Mouse (Mus musculus) lung, postnatal 36 days (tissue): ENCODE measurements around the gene Sv2b.
"Not testable (repeated sequence)": the region's sequence is repeated elsewhere in the genome, so short reads cannot be mapped to it uniquely, and the experiment has no call there.

Source experiments
- DNase-seq: peaks from one replicate; pipeline ENCODE4 v3.0.0; 2022; ENCODE audit warnings: mixed read lengths

Sv2b gene

GRCm38 (mm10) chr7:75308457-75309312 is at the start of gene Sv2b:
Sv2b (minus strand) TSS chr7:75309262.
- DNase-seq: no peak

DNA sequence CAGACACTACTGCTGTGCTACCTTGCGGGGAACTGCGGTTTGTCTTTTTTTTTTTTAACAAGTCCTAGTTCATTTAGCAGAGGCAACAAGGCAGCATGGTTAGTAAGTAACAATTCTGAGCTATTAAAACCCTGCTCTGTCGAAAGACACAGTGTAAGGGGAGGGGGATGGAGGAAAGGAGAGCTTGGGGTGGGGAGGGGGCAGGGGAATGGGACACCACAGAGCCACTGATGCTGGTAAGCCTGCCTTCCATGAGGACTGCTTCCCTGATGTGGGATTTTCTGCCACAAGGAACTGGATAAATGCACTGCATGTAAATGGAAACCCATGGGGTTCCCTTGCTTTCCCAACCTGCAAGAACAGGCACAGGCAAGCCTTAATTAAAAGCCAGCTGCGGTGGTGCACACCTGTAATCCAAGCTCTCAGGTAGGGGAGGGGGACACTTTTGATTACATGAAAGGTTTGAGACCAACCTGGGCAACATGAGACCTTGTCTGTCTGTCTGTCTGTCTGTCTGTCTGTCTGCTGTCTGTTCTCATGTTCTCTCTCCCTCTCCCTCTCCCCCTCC is 49.3 kb upstream of the Sv2b start:
- DNase-seq: no peak

- no peak for DNase-seq
Observed at GRCm38 (mm10) chr7:75355521-75355920, 46.5 kb upstream of the Sv2b start.

DNA sequence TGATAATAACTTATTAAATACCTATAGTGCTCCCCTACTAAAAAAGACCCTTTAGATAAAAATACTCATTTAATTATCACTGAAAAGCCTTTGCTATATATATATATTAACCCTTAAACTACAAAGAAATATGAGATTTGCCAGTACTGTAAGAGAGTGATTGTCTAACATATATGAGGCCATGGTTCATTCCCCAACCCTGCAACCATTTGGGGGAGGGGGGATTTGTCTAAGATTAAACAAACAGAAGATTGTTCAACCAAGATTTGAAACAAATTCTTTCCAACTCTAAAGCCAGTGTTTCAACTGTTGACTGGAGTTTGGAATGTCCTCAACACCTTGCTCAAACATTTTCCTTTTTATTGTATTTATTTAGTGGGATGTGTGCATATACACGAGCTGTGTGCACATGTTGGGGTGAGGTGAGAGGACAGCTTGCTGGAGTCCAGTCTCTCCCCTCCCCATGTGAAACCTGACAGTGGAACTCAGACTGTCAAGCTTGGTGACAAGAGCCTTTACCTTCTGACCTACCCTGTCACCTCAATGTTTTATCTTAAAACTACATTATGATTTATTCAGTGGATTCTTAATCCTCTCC is 43.8 kb upstream of the Sv2b start:
- peak; percentile 16 for DNase-seq

DNA sequence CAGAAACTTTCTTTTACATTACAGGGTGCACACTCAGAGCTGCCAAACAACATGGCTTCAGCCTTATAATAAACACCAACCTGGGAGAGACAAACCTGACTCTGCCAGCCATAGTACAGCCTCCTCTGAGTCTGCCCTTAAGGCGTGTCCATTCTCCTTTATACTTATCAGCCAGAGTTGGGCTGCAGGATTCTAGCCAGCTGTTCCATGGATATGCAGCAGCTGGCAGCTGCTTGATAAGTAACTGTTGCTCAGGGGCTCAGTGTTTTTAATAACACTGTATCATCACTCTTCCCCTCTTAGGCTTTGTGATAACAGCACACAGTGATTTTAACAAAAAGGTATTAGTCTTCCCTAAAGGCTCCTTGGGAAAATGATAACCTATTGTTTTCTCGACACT is 41.1 kb upstream of the Sv2b start:
- DNase-seq: no peak

DNA sequence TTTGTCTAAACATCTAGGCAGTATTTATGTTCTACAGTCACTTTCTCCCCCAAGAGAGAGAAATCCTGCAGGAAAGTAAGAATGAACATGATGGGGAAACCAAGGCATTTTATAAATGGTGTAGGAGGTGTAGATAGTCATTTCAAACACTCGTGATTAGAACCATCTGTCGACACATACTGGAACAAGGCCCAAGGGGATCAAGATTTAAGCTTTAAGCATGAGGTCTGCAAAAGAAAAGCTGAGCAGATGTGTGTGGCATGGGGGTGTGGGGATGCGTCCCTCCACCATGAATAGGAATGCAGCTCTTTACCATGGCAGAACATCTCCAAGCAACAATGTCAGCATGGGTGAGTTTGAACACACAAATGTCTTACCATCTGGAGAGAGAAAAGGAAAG is 23.2 kb upstream of the Sv2b start:
- DNase-seq: no peak

DNA sequence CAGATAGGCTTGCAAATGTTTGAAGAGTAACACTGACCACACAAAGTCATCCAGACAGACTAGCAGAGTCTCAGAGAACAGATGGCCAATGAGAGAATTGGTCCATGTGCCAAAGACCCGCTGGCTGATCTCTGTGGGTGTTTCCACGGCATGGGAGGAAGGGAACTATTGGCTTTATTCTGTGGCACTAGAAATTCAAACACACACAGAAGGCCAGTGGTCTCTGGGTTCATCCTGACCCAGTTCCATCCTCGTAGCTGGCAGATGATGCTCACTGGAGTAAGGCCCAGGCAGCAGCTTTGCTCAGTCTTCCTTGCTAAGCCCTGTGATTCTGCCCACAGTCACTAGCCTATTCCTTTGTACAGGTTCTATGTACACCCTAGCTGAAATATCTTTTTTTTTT is 20.7 kb upstream of the Sv2b start:
- DNase-seq: no peak

DNA sequence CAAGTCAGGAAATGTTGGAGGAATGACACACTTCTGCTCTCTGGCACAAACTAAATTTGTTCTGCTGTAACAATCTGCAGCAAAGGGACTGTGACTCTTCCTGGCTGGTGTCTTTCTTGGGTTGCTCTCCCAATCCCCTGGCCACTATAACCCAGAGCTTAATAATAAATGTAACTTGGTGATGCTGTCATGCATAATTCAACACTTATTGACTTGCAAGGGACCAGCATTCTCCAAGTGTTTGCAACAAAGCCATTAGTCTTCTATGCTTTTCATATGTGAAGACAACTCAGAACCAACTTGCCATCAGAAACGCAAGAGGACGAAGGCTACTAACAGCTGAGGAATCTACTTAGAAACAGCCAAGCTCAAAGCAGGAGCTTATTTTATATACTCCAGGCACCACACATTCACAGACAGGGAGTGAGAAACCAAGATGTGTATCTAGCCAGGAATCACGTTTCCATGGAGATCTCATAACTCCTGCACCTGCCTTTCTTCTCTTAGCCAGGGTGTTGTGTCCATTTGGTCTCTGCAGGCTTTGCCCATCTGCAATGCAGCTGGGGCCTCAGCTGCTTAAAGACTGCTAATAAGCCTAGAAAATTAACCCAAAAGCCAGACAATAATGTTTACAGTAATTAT is 19.8 kb upstream of the Sv2b start:
- no peak for DNase-seq

DNA sequence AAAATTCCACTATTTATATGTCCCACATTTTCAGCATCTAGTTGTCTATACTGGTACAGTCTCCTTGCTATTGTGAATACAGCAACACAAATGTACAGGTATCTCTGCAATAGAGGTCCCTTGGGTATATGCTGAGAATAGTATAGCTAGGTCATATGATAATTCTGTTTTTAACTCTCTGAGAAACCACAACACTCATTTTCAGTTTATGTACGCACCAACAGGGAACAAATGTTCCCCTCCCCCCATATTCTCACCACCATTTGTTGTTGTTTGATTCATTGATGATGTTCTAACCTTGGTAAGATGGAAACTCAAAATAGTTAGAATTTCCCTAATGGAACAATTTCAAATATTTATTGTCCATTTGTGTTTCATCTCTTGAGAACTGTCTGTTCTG is 16.2 kb upstream of the Sv2b start:
- DNase-seq: no peak

DNA sequence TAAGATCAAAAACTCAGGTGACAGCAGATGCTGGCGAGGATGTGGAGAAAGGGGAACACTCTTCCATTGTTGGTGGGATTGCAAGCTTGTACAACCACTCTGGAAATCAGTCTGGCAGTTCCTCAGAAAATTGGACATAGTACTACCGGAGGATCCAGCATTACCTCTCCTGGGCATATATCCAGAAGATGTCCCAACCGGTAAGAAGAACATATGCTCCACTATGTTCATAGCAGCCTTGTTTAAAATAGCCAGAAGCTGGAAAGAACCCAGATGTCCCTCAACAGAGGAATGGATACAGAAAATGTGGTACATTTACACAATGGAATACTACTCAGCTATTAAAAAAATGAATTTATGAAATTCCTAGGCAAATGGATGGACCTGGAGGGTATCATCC is 13.7 kb upstream of the Sv2b start:
- not testable (repeated sequence) for DNase-seq

- no peak for DNase-seq
Observed at GRCm38 (mm10) chr7:75320009-75320408, 10.9 kb upstream of the Sv2b start.

- DNase-seq: peak; percentile 6
Observed at GRCm38 (mm10) chr7:75318320-75318719, 9.3 kb upstream of the Sv2b start.

DNA sequence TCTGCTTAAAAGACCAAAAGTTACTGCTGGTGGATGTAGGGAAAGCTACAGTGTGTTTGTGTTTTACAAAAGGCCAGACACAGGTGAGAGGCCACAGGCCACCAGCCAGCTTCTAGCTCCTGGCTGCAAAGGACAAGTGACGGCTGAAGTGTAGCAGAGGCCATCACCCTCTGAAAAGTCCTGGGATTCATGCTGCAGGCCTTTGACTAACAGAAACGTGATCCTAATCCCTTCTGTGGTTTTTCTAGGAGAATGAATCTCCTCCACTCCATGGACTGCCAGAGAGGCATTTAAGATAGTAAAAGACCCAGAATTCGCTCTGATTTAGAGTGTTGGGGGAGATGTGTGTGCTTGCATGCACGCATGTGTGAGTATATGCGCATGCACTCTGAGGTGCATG is 5.8 kb upstream of the Sv2b start:
- DNase-seq: no peak

DNA sequence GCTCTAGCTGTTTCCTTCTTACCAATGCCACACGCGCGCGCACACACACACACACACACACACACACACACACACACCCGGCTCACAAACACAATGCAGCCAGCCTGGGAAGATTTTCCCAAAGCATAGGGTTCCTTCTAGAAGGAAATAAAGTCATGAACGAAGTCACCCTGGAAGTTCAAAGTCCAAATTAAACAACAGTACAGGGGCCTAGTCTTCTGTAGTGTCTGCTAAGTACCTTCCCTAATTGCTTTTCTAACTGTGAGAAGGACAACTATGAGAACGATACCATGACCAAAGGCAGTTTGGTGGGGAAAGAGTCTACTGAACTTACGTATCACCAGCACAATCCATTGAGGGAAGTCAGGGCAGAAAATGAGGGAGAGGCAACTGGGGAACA is 508 bp upstream of the Sv2b start:
- no peak for DNase-seq

DNA sequence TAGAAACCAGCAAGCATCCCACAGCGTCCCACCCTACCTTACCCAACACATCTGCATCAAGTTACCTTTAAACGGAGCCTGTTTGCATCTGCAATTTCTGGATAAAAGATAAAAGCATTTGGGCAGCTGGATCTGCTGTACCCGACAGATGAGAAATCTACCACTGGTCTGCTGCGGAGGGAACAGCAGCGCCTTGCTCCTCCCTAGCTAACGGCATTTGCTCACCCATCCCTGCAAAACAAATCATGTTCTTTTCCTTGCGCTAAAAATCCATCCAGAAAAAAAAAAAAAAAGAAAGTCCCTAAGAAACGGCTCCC is 964 bp downstream of the Sv2b start:
- no peak for DNase-seq

GRCm38 (mm10) chr7:75307570-75308087 is 1.4 kb downstream of the Sv2b start:
- no peak for DNase-seq

GRCm38 (mm10) chr7:75305901-75306465 is 3.1 kb downstream of the Sv2b start:
- DNase-seq: no peak

DNA sequence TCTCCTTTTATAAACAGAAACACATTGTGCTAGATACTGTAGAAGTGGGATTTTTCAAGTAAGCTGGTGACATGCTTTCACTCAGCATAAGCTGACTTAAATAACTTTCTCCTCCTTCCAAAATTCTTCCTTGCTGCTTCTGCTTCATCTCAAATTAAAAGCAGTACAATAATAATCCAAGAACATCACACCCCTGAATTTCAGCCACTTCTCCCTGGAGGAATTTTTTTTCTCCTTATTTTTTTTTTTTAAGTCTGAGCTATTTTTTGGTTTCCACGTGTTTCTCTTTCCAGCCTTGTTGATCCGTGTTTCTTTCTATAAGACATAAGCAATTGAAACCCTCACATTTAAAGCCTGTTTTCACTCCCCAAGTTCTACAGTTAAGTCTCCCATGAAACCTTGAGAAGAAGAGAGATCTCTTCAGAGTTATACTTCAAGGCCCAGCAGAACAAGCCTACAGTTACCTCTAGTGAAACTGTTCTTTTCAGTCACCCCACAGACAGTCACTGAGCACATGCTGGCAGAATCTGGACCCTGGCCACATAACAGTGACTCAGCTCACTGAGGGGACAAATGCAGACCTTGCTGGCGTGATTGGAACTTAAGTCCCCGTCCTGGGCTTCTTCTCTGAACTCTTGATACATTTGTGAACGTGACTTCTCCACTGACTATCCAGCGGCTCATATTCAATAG is 6.4 kb downstream of the Sv2b start:
- DNase-seq: no peak

- no peak for DNase-seq
Observed at GRCm38 (mm10) chr7:75299245-75299644, 9.8 kb downstream of the Sv2b start.

DNA sequence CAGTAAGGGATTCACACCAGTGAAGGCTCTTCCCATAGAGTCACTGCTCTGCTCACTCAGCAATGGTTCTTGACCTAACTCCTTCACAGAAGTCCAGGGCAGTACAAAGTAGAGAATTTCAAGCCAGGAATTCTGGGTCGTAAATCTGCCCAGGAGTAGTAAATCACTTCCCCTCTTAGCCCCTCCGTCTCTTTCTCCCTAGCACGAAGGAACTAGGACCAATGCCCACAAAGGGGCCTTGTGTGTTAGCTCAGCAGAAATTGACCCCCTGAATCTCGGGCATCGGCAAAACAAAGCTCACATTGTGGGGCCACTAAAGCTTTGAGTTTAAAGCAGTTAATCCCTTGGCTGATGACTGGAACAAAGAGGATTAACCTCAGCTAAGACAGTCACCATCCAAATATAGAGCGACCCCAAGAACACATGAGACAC is 12.4 kb downstream of the Sv2b start:
- DNase-seq: no peak

GRCm38 (mm10) chr7:75295228-75295865 is 13.7 kb downstream of the Sv2b start:
- DNase-seq: no peak

- no peak for DNase-seq
Observed at GRCm38 (mm10) chr7:75292246-75292645, 16.8 kb downstream of the Sv2b start.
